Mouse (Mus musculus) telencephalon, adult 2 months (tissue): ENCODE data around the gene Mybphl.

Experiments
- DNase-seq: peaks from one replicate; pipeline ENCODE4 v3.0.0-alpha.2; 2011; ENCODE audit warnings: low read depth, low spot score

The Mybphl gene

GRCm38 (mm10) chr3:108364270-108364995 is at the start of gene Mybphl:
Mybphl (plus strand) TSS chr3:108364911.
- DNase-seq, result no peak

GRCm38 (mm10) chr3:108318517-108318916 is 46.2 kb upstream of the Mybphl start:
- DNase-seq, result no peak

GRCm38 (mm10) chr3:108321671-108322070 is 43.0 kb upstream of the Mybphl start:
- no peak for DNase-seq

GRCm38 (mm10) chr3:108322136-108322535 is 42.6 kb upstream of the Mybphl start:
- DNase-seq, result no peak

GRCm38 (mm10) chr3:108322962-108323361 is 41.7 kb upstream of the Mybphl start:
- DNase-seq, result no peak

- no peak for DNase-seq
Observed at GRCm38 (mm10) chr3:108324837-108325236, 39.9 kb upstream of the Mybphl start.

GRCm38 (mm10) chr3:108325521-108325920 is 39.2 kb upstream of the Mybphl start:
- no peak for DNase-seq

- DNase-seq, result no peak
Observed at GRCm38 (mm10) chr3:108327275-108327674, 37.4 kb upstream of the Mybphl start.

- no peak for DNase-seq
Observed at GRCm38 (mm10) chr3:108327916-108328315, 36.8 kb upstream of the Mybphl start.

GRCm38 (mm10) chr3:108328441-108328841 is 36.3 kb upstream of the Mybphl start:
- DNase-seq, result no peak

GRCm38 (mm10) chr3:108330812-108331211 is 33.9 kb upstream of the Mybphl start:
- no peak for DNase-seq

GRCm38 (mm10) chr3:108336878-108337277 is 27.8 kb upstream of the Mybphl start:
- DNase-seq, result no peak

- no peak for DNase-seq
Observed at GRCm38 (mm10) chr3:108341040-108341439, 23.7 kb upstream of the Mybphl start.

- DNase-seq, result no peak
Observed at GRCm38 (mm10) chr3:108342185-108342584, 22.5 kb upstream of the Mybphl start.

- DNase-seq, result no peak
Observed at GRCm38 (mm10) chr3:108345855-108346254, 18.9 kb upstream of the Mybphl start.

GRCm38 (mm10) chr3:108348376-108348775 is 16.3 kb upstream of the Mybphl start:
- DNase-seq, result no peak

GRCm38 (mm10) chr3:108355245-108355644 is 9.5 kb upstream of the Mybphl start:
- no peak for DNase-seq

- no peak for DNase-seq
Observed at GRCm38 (mm10) chr3:108357051-108357450, 7.7 kb upstream of the Mybphl start.

GRCm38 (mm10) chr3:108358445-108358844 is 6.3 kb upstream of the Mybphl start:
- peak; percentile 91 for DNase-seq

- DNase-seq, result no peak
Observed at GRCm38 (mm10) chr3:108360894-108361293, 3.8 kb upstream of the Mybphl start.

- DNase-seq, result no peak
Observed at GRCm38 (mm10) chr3:108363626-108364025, 1.1 kb upstream of the Mybphl start.

GRCm38 (mm10) chr3:108367173-108367572 is 2.5 kb downstream of the Mybphl start:
- DNase-seq, result no peak

GRCm38 (mm10) chr3:108367828-108368227 is 3.1 kb downstream of the Mybphl start:
- no peak for DNase-seq

- DNase-seq, result no peak
Observed at GRCm38 (mm10) chr3:108368721-108369120, 4.0 kb downstream of the Mybphl start.
